In genomic region chr13:31705406-31705805, GRCm38 (mm10) we compare ENCODE assay signal across 11 mouse cellular contexts.
DNase-seq lines count a peak whose midpoint lies in the region; ATAC-seq and TF ChIP-seq lines count a peak whose summit lies in the region.
"Had no signal": no experiment of that assay in that cellular context is flagged by ENCODE, and none has a peak within 500 bp of the region (broad histone marks: within the 10 kb centered on the region; RNA-seq: fewer than 3 reads in every experiment).

No protein-coding gene starts in this region.

- no peaks in the 10 kb centered on the region for H3K36me3 ChIP-seq in liver, adult 2 months (ENCODE audit: control insufficient read depth, insufficient read depth, low read length)
- no peaks in the 10 kb centered on the region for H3K36me3 ChIP-seq in liver, embryonic 12.5 days
- no peaks in the 10 kb centered on the region for H3K36me3 ChIP-seq in limb, embryonic 14.5 days (ENCODE audit: control insufficient read depth, insufficient read depth, low read length)
- H3K36me3 ChIP-seq: hindbrain, embryonic 15.5 days had no signal

- no peak overlapping the region for H3K4me3 ChIP-seq in liver, adult 2 months (ENCODE audit: insufficient read depth, low read depth, low read length)
- H3K4me3 ChIP-seq in liver, embryonic 12.5 days: no peak overlapping the region
- H3K4me3 ChIP-seq in limb, embryonic 14.5 days (replicated peaks; ENCODE audit: low read length): no peak overlapping the region
- H3K4me3 ChIP-seq: hindbrain, embryonic 15.5 days had no signal

- DNase-seq in gastrocnemius, adult 18-20 months (ENCODE audit: low spot score): peak; percentile 3
- DNase-seq in gastrocnemius, postnatal 10 days: no peak
- DNase-seq in liver, adult 2 months (ENCODE audit: extremely low read depth, low read depth, low spot score): peak; percentile 8
- DNase-seq in embryo, embryonic 10.5 days (ENCODE audit: low spot score): peak; percentile 49
- DNase-seq in limb, embryonic 14.5 days (ENCODE audit: low spot score): peak; percentile 55
- DNase-seq in left cerebral cortex, postnatal 10 days (ENCODE audit: extremely low spot score in 1 of 2, low spot score in 2 of 2): no peak
- no peak for DNase-seq in adrenal gland, postnatal 36 days
- DNase-seq: gastrocnemius, postnatal 14 days; thymus, postnatal 36 days had no signal

- no peak overlapping the region for H3K9ac ChIP-seq in liver, adult 2 months (ENCODE audit: low read depth, low read length)
- no peak overlapping the region for H3K9ac ChIP-seq in liver, embryonic 12.5 days
- H3K9ac ChIP-seq in limb, embryonic 14.5 days (ENCODE audit: low read depth, low read length, severe bottlenecking): no peak overlapping the region
- H3K9ac ChIP-seq: hindbrain, embryonic 15.5 days had no signal

- WGBS in liver, adult 2 months: 84% methylated on average over 2 of the region's 2 CpGs
- 68% methylated on average over 2 of the region's 2 CpGs for WGBS in liver, embryonic 12.5 days (ENCODE audit: insufficient replicate concordance)
- WGBS in limb, embryonic 14.5 days: 58% methylated on average over 2 of the region's 2 CpGs

- peak; percentile 56 for TF ChIP-seq CTCF in liver, adult 2 months (IDR thresholded peaks at IDR 0.05; ENCODE audit: low read depth, low read length)

- H3K4me2 ChIP-seq in liver, embryonic 12.5 days: no peak overlapping the region
- H3K4me2 ChIP-seq in limb, embryonic 14.5 days (replicated peaks; ENCODE audit: low read depth, low read length, severe bottlenecking): no peak overlapping the region
- H3K4me2 ChIP-seq: hindbrain, embryonic 15.5 days had no signal

- H3K9me3 ChIP-seq in liver, embryonic 12.5 days (replicated peaks): no peaks in the 10 kb centered on the region
- H3K9me3 ChIP-seq in limb, embryonic 14.5 days (ENCODE audit: control insufficient read depth, low read length): no peaks in the 10 kb centered on the region
- H3K9me3 ChIP-seq: hindbrain, embryonic 15.5 days had no signal

- ATAC-seq in liver, embryonic 12.5 days: no peak
- ATAC-seq in limb, embryonic 14.5 days (ENCODE audit: low FRiP score, low read depth): no peak; the same call in 1 of the 2 replicates

- no peaks in the 10 kb centered on the region for H3K27me3 ChIP-seq in liver, adult 2 months (ENCODE audit: control insufficient read depth, insufficient read depth, low read length)
- no peaks in the 10 kb centered on the region for H3K27me3 ChIP-seq in liver, embryonic 12.5 days (replicated peaks)
- no peaks in the 10 kb centered on the region for H3K27me3 ChIP-seq in limb, embryonic 14.5 days (ENCODE audit: control insufficient read depth, insufficient read depth, low read length)
- H3K27me3 ChIP-seq: hindbrain, embryonic 15.5 days had no signal

- H3K79me2 ChIP-seq in liver, adult 2 months (ENCODE audit: control insufficient read depth, insufficient read depth, low read length): no peaks in the 10 kb centered on the region

- no peaks in the 10 kb centered on the region for H3K4me1 ChIP-seq in liver, adult 2 months (ENCODE audit: control insufficient read depth, insufficient read depth, low read length)
- H3K4me1 ChIP-seq in liver, embryonic 12.5 days: no peaks in the 10 kb centered on the region
- H3K4me1 ChIP-seq in limb, embryonic 14.5 days (ENCODE audit: control insufficient read depth, insufficient read depth, low read length): no peaks in the 10 kb centered on the region
- H3K4me1 ChIP-seq: hindbrain, embryonic 15.5 days had no signal

- intact Hi-C loops in left cerebral cortex, postnatal 10 days (cut with DNase I): no loop called here

- TF ChIP-seq POLR2A in liver, adult 2 months (IDR thresholded peaks at IDR 0.05; ENCODE audit: extremely low read depth, insufficient read depth, low read length): no peak
- TF ChIP-seq POLR2A in limb, embryonic 14.5 days (IDR thresholded peaks at IDR 0.05; ENCODE audit: borderline replicate concordance, extremely low read depth, insufficient read depth, insufficient read length): no peak

- no peak overlapping the region for H3K27ac ChIP-seq in liver, adult 2 months (replicated peaks; ENCODE audit: insufficient read depth, low read depth, low read length)
- H3K27ac ChIP-seq in liver, embryonic 12.5 days: no peak overlapping the region
- H3K27ac ChIP-seq in limb, embryonic 14.5 days (replicated peaks; ENCODE audit: low read depth, low read length): no peak overlapping the region
- H3K27ac ChIP-seq: hindbrain, embryonic 15.5 days had no signal

Comparison
In these comparisons a context has a peak if more than half of its experiments do, and no peak if none do; other contexts are left out.
1. DNase-seq: peak in gastrocnemius, adult 18-20 months (single experiment), liver, adult 2 months (single experiment), embryo, embryonic 10.5 days (single experiment) and limb, embryonic 14.5 days (single experiment); none in gastrocnemius, postnatal 10 days (single experiment), left cerebral cortex, postnatal 10 days (0 of 2) and adrenal gland, postnatal 36 days (0 of 2).